Mouse (Mus musculus) G1E (cell line): Measurements from ENCODE around the gene Olfr424. TPM values are rescaled to one million over a fixed set of nuclear protein-coding genes. Genes with fewer than 3 reads are reported as not detected.

Experiments used
- ATAC-seq: 2 replicates; pipeline ENCODE4 v1.8.0; 2016; ENCODE audit warnings: mild to moderate bottlenecking; ENCODE audit not compliant: insufficient number of reproducible peaks, poor library complexity, low FRiP score, severe bottlenecking; ENCODE audit errors: extremely low read depth
- DNase-seq: peaks from one replicate; pipeline ENCODE4 v3.0.0; 2012; ENCODE audit warnings: low spot score
- H3K27me3 ChIP-seq: 2 replicates; pipeline ENCODE4 v1.6.1; 2012; ENCODE audit warnings: mild to moderate bottlenecking, low read length, inconsistent platforms; ENCODE audit not compliant: insufficient read depth
- H3K36me3 ChIP-seq: replicated peaks from 2 replicates; pipeline ENCODE3; 2012; ENCODE audit warnings: mild to moderate bottlenecking, inconsistent platforms
- H3K4me1 ChIP-seq: 2 replicates; pipeline ENCODE4 v1.6.1; 2012; ENCODE audit warnings: low read depth, low read length, inconsistent platforms, mixed read lengths; ENCODE audit not compliant: insufficient read depth
- H3K4me3 ChIP-seq: 2 replicates; pipeline ENCODE4 v1.5.1; 2012; ENCODE audit warnings: low read depth, mild to moderate bottlenecking, inconsistent platforms, low read length, moderate library complexity, mixed read lengths
- H3K9me3 ChIP-seq: replicated peaks from 2 replicates; pipeline ENCODE4 v1.6.1; 2012; ENCODE audit warnings: inconsistent platforms
- CTCF ChIP-seq: IDR thresholded peaks from 2 replicates; pipeline ENCODE4 v1.5.1; 2012; ENCODE audit warnings: low read depth, low read length, inconsistent platforms, mixed read lengths
- GATA1 ChIP-seq: IDR thresholded peaks from 2 replicates; pipeline ENCODE4 v1.6.1; 2012; ENCODE audit warnings: borderline replicate concordance, low read length, inconsistent platforms, mixed read lengths
- GATA2 ChIP-seq: IDR thresholded peaks from 2 replicates; pipeline ENCODE4 v1.6.1; 2012; ENCODE audit warnings: low read depth, low read length, inconsistent platforms, borderline replicate concordance
- POLR2AphosphoS5 ChIP-seq: IDR thresholded peaks from 2 replicates; pipeline ENCODE4 v1.6.1; 2012; ENCODE audit warnings: low read depth, low read length, inconsistent platforms; ENCODE audit not compliant: insufficient replicate concordance
- TAL1 ChIP-seq: conservative IDR thresholded peaks from 2 replicates; pipeline ENCODE4 v1.6.1; 2012; ENCODE audit warnings: low read depth, low read length, inconsistent platforms, mixed read lengths
- polyA plus RNA-seq: library from polyadenylated mRNA; stranded (reverse); fragments of >175 nt; gene quantifications from 2 replicates; pipeline ENCODE4 v1.2.3, GENCODE M21; 2012
- total RNA-seq, 2 experiments: library from RNA; stranded (forward) in 1 of 2; stranded (reverse) in 1 of 2; fragments of 200-1000 nt in 1 of 2; fragments of >200 nt in 1 of 2; fragmentation: Nextera tagmentation in 1 of 2; gene quantifications; 2 replicates each; pipeline ENCODE4 v1.2.3; 2014 to 2017

Gene Olfr424
- total and polyA plus RNA-seq, 3 experiments: not detected

DNA sequence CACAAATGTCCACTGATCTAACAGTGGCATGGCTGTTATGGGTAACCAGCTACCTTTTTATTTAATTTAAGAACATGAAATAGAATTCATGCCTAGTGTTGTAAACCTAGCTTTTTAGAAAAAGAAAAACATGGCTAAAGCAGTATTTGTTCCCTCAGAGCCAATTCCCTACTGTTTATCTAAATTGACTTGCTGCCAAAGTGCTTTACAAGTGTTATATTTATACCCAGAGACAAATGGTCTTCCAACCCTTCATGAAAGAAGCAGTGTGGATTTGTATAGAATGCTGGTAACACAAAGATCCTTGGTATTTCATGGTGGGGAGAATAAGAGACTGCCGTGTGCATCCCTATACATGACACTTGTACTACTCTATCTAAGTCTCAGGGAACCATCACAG, 15.4 kb downstream of the Olfr424 start:
- Histone ChIP-seq H3K27me3 (no peaks in the 10 kb centered on the region), H3K36me3 (no peaks in the 10 kb centered on the region), H3K4me1 (no peaks in the 10 kb centered on the region), H3K9me3 (no peaks in the 10 kb centered on the region), H3K4me3 (no peak overlapping the region)
- no peak for TF ChIP-seq CTCF
- TF ChIP-seq GATA2: no peak
- TF ChIP-seq GATA1: no peak
- no peak for TF ChIP-seq POLR2AphosphoS5
- TF ChIP-seq TAL1: no peak
- no peak for DNase-seq
- no peak for ATAC-seq

DNA sequence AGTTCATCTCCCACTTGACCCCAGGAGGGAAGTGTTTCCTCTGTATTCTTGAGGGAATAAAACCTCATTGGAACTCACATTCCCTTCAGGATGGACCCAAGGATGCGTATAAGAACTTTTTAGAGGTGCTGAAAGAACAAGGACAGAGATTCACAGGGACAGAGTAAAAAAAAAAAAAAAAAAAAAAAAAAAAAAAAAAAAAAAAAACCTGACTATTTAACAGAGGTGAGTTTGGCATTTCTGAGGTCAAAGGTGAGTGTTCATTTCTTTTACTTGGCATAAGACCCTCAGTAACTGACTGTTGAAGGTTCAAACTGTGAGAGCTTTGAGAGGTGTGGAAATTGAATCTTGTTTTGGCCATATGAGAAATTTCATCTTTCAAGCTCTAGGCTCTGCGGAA, 18.0 kb downstream of the Olfr424 start:
- H3K36me3 ChIP-seq: no peaks in the 10 kb centered on the region
- no peak for ATAC-seq
- TF ChIP-seq TAL1 (no peak), CTCF (no peak), POLR2AphosphoS5 (no peak), GATA1 (no peak), GATA2 (no peak)

DNA sequence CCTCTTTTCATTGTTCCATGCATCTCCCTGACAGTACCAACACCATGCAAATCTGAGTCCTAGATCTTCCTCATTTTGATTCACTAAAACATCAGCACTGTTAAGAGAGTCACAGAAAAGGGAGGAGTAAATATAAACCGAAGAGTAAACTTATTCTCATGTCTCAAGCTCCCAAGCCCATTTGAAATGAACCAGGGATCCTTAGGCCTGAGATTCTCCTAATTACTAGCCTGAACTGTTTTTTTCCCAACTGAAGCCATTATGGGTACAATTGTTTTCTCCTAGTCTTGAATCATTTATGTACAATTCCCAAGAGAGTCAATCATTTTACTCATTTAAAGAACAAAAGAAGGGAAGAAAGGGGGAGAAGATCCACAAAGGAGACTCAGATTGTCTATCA, 24.0 kb downstream of the Olfr424 start, which contains the start of gene Olfr420:
Gene Olfr420, plus strand, starts transcription at position 301 of the 400 bp plus-strand sequence.
- ATAC-seq (no peak), DNase-seq (no peak)
- H3K36me3 ChIP-seq: no peaks in the 10 kb centered on the region
- H3K9me3 ChIP-seq: no peaks in the 10 kb centered on the region
- no peaks in the 10 kb centered on the region for H3K27me3 ChIP-seq
- H3K4me1 ChIP-seq: peaks cover 8% of the 10 kb centered on the region
- no peak within 1 kb of the TSS for H3K4me3 ChIP-seq
- TF ChIP-seq GATA2 (no peak), TAL1 (no peak), POLR2AphosphoS5 (no peak), CTCF (no peak), GATA1 (no peak)

More for the DNA sequence above, 18.0 kb downstream of the Olfr424 start:
- no peak overlapping the region for H3K4me3 ChIP-seq
- no peaks in the 10 kb centered on the region for H3K9me3 ChIP-seq
- no peak for DNase-seq
- no peaks in the 10 kb centered on the region for H3K4me1 ChIP-seq
- H3K27me3 ChIP-seq: no peaks in the 10 kb centered on the region

- Histone ChIP-seq H3K9me3 (no peaks in the 10 kb centered on the region), H3K4me3 (no peak overlapping the region), H3K4me1 (peaks cover 8% of the 10 kb centered on the region), H3K36me3 (no peaks in the 10 kb centered on the region), H3K27me3 (no peaks in the 10 kb centered on the region)
- TF ChIP-seq CTCF (no peak), TAL1 (no peak), GATA1 (no peak), GATA2 (no peak), POLR2AphosphoS5 (no peak)
- ATAC-seq (no peak), DNase-seq (no peak)
Observed at GRCm38 (mm10) chr1:174157622-174158021, 26.3 kb downstream of the Olfr424 start.

DNA sequence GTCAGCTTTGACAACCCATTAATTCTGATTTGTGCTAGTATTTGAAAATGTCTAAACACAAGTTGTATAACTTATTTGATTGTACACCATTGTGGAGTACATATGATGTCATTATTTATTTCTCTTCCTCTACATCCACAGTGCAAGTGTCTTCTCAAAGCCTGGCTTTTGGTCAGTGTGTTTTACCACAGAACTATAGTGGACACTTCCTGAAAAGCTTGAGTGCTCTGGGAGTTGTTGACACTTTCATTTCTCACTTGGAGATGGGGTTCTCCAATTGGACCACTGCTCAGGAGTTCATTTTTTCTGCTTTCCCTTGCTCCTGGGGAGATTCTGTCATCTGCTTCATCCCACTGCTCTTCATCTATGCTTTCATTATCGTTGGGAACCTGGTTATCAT, 27.2 kb downstream of the Olfr424 start:
- Histone ChIP-seq H3K4me3 (no peak overlapping the region), H3K9me3 (no peaks in the 10 kb centered on the region), H3K36me3 (no peaks in the 10 kb centered on the region), H3K4me1 (peaks cover 8% of the 10 kb centered on the region), H3K27me3 (no peaks in the 10 kb centered on the region)
- TF ChIP-seq TAL1: no peak
- DNase-seq: no peak
- no peak for ATAC-seq

DNA sequence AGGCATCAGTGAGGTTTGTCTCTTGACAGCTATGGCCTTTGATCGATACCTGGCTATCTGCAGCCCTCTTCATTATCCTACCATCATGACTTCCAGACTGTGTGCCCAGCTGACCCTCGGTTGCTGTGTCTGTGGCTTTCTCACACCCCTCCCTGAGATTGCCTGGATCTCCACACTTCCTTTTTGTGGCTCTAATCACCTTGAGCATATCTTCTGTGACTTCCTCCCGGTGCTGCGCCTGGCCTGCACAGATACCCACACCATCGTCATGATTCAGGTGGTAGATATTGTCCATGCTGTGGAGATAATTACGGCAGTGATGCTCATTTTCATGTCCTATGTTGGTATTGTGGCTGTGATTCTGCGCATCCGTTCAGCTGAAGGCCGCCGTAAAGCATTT, 27.8 kb downstream of the Olfr424 start:
- ATAC-seq (peak; percentile 78), DNase-seq (no peak)
- Histone ChIP-seq H3K36me3 (no peaks in the 10 kb centered on the region), H3K4me3 (no peak overlapping the region), H3K27me3 (no peaks in the 10 kb centered on the region), H3K4me1 (peaks cover 8% of the 10 kb centered on the region), H3K9me3 (no peaks in the 10 kb centered on the region)
- TF ChIP-seq POLR2AphosphoS5: no peak
- TF ChIP-seq CTCF: no peak
- no peak; the same call in 1 of the 2 replicates for TF ChIP-seq TAL1
- TF ChIP-seq GATA1: no peak
- TF ChIP-seq GATA2: no peak

GRCm38 (mm10) chr1:174169024-174169423, 37.7 kb downstream of the Olfr424 start:
- no peaks in the 10 kb centered on the region for H3K36me3 ChIP-seq
- no peak for DNase-seq
- H3K27me3 ChIP-seq: no peaks in the 10 kb centered on the region
- no peaks in the 10 kb centered on the region for H3K9me3 ChIP-seq
- TF ChIP-seq POLR2AphosphoS5 (no peak), CTCF (0 out of 2 replicates have a peak, but pooled peaks have one; percentile 2)
- H3K4me1 ChIP-seq: peaks cover 19% of the 10 kb centered on the region
- ATAC-seq: no peak
- no peak overlapping the region for H3K4me3 ChIP-seq
